Mouse (Mus musculus): ENCODE results near the gene Myo16. TPM values are rescaled to one million over a fixed set of nuclear protein-coding genes. Genes with fewer than 3 reads are reported as not detected.

The Myo16 gene
- polyA plus RNA-seq, 1 experiment from 2014 or later = 0.25 TPM

GRCm38 (mm10) chr8:10415885-10416284, 262.2 kb downstream of the Myo16 start:
- no peak overlapping the region for H3K4me3 ChIP-seq (ENCODE audit: low read length)
- no peaks in the 10 kb centered on the region for H3K4me1 ChIP-seq (ENCODE audit: insufficient read depth, low read length)
- WGBS = 80% methylated on average over 9 of the region's 9 CpGs
- H3K36me3 ChIP-seq (ENCODE audit: insufficient read depth, low read length) = no peaks in the 10 kb centered on the region
- no peaks in the 10 kb centered on the region for H3K9me3 ChIP-seq (ENCODE audit: low read length)
- H3K27ac ChIP-seq (ENCODE audit: low read length) = no peak overlapping the region
- H3K27me3 ChIP-seq (ENCODE audit: insufficient read depth, low read length) = no peaks in the 10 kb centered on the region
- no peak for ATAC-seq (ENCODE audit: low FRiP score, low TSS enrichment)
- no peak overlapping the region for H3K9ac ChIP-seq (replicated peaks; ENCODE audit: low read length)
- no peak overlapping the region for H3K4me2 ChIP-seq (replicated peaks; ENCODE audit: low read depth, low read length)

- ATAC-seq (ENCODE audit: low FRiP score, low TSS enrichment) = no peak
- no peaks in the 10 kb centered on the region for H3K4me1 ChIP-seq (ENCODE audit: insufficient read depth, low read length)
These were observed 263.1 kb downstream of the Myo16 start for GRCm38 (mm10) chr8:10416806-10417205.

GRCm38 (mm10) chr8:10417281-10417680, 263.6 kb downstream of the Myo16 start:
- Histone ChIP-seq H3K9me3 (ENCODE audit: low read length) (no peaks in the 10 kb centered on the region), H3K4me2 (replicated peaks; ENCODE audit: low read depth, low read length) (no peak overlapping the region), H3K36me3 (ENCODE audit: insufficient read depth, low read length) (no peaks in the 10 kb centered on the region), H3K27me3 (ENCODE audit: insufficient read depth, low read length) (no peaks in the 10 kb centered on the region), H3K27ac (ENCODE audit: low read length) (no peak overlapping the region), H3K9ac (replicated peaks; ENCODE audit: low read length) (no peak overlapping the region), H3K4me1 (ENCODE audit: insufficient read depth, low read length) (no peaks in the 10 kb centered on the region), H3K4me3 (ENCODE audit: low read length) (no peak overlapping the region)
- ATAC-seq (ENCODE audit: low FRiP score, low TSS enrichment) = no peak
- 84% methylated on average over 6 of the region's 6 CpGs for WGBS

More at GRCm38 (mm10) chr8:10416806-10417205, 263.1 kb downstream of the Myo16 start:
- Histone ChIP-seq H3K9me3 (ENCODE audit: low read length) (no peaks in the 10 kb centered on the region), H3K27ac (ENCODE audit: low read length) (no peak overlapping the region), H3K4me2 (replicated peaks; ENCODE audit: low read depth, low read length) (no peak overlapping the region), H3K36me3 (ENCODE audit: insufficient read depth, low read length) (no peaks in the 10 kb centered on the region), H3K4me3 (ENCODE audit: low read length) (no peak overlapping the region), H3K27me3 (ENCODE audit: insufficient read depth, low read length) (no peaks in the 10 kb centered on the region), H3K9ac (replicated peaks; ENCODE audit: low read length) (no peak overlapping the region)
- 63% methylated on average over 12 of the region's 12 CpGs for WGBS

- Histone ChIP-seq H3K36me3 (ENCODE audit: insufficient read depth, low read length) (no peaks in the 10 kb centered on the region), H3K27ac (ENCODE audit: low read length) (no peak overlapping the region), H3K4me2 (replicated peaks; ENCODE audit: low read depth, low read length) (no peak overlapping the region), H3K4me3 (ENCODE audit: low read length) (no peak overlapping the region), H3K9ac (replicated peaks; ENCODE audit: low read length) (no peak overlapping the region), H3K4me1 (ENCODE audit: insufficient read depth, low read length) (no peaks in the 10 kb centered on the region), H3K27me3 (ENCODE audit: insufficient read depth, low read length) (no peaks in the 10 kb centered on the region), H3K9me3 (ENCODE audit: low read length) (no peaks in the 10 kb centered on the region)
- ATAC-seq (ENCODE audit: low FRiP score, low TSS enrichment) = no peak
- 94% methylated on average over 8 of the region's 8 CpGs for WGBS
These were observed 264.3 kb downstream of the Myo16 start for GRCm38 (mm10) chr8:10418013-10418412.

- Histone ChIP-seq H3K4me2 (replicated peaks; ENCODE audit: low read depth, low read length) (no peak overlapping the region), H3K9me3 (ENCODE audit: low read length) (no peaks in the 10 kb centered on the region), H3K4me1 (ENCODE audit: insufficient read depth, low read length) (no peaks in the 10 kb centered on the region), H3K27ac (ENCODE audit: low read length) (no peak overlapping the region), H3K36me3 (ENCODE audit: insufficient read depth, low read length) (no peaks in the 10 kb centered on the region), H3K4me3 (ENCODE audit: low read length) (no peak overlapping the region), H3K9ac (replicated peaks; ENCODE audit: low read length) (no peak overlapping the region), H3K27me3 (ENCODE audit: insufficient read depth, low read length) (no peaks in the 10 kb centered on the region)
- WGBS = 80% methylated on average over 7 of the region's 7 CpGs
- ATAC-seq (ENCODE audit: low FRiP score, low TSS enrichment) = no peak
These were observed 265.3 kb downstream of the Myo16 start for GRCm38 (mm10) chr8:10418971-10419370.

- Histone ChIP-seq H3K27ac (ENCODE audit: low read length) (no peak overlapping the region), H3K4me1 (ENCODE audit: insufficient read depth, low read length) (no peaks in the 10 kb centered on the region), H3K36me3 (ENCODE audit: insufficient read depth, low read length) (no peaks in the 10 kb centered on the region), H3K4me3 (ENCODE audit: low read length) (no peak overlapping the region), H3K27me3 (ENCODE audit: insufficient read depth, low read length) (no peaks in the 10 kb centered on the region), H3K9me3 (ENCODE audit: low read length) (no peaks in the 10 kb centered on the region), H3K4me2 (replicated peaks; ENCODE audit: low read depth, low read length) (no peak overlapping the region), H3K9ac (replicated peaks; ENCODE audit: low read length) (no peak overlapping the region)
- no peak for ATAC-seq (ENCODE audit: low FRiP score, low TSS enrichment)
- 64% methylated on average over 4 of the region's 4 CpGs for WGBS
These were observed 266.0 kb downstream of the Myo16 start for GRCm38 (mm10) chr8:10419726-10420125.

GRCm38 (mm10) chr8:10420551-10420950, 266.8 kb downstream of the Myo16 start:
- Histone ChIP-seq H3K4me1 (ENCODE audit: insufficient read depth, low read length) (no peaks in the 10 kb centered on the region), H3K4me2 (replicated peaks; ENCODE audit: low read depth, low read length) (no peak overlapping the region), H3K27ac (ENCODE audit: low read length) (no peak overlapping the region), H3K9ac (replicated peaks; ENCODE audit: low read length) (no peak overlapping the region), H3K9me3 (ENCODE audit: low read length) (no peaks in the 10 kb centered on the region), H3K4me3 (ENCODE audit: low read length) (no peak overlapping the region), H3K27me3 (ENCODE audit: insufficient read depth, low read length) (no peaks in the 10 kb centered on the region), H3K36me3 (ENCODE audit: insufficient read depth, low read length) (no peaks in the 10 kb centered on the region)
- WGBS = 81% methylated on average over 6 of the region's 6 CpGs
- no peak for ATAC-seq (ENCODE audit: low FRiP score, low TSS enrichment)

GRCm38 (mm10) chr8:10421516-10422090, 267.9 kb downstream of the Myo16 start:
- Histone ChIP-seq H3K4me2 (replicated peaks; ENCODE audit: low read depth, low read length) (no peak overlapping the region), H3K9me3 (ENCODE audit: low read length) (no peaks in the 10 kb centered on the region), H3K4me1 (ENCODE audit: insufficient read depth, low read length) (no peaks in the 10 kb centered on the region), H3K4me3 (ENCODE audit: low read length) (no peak overlapping the region), H3K27ac (ENCODE audit: low read length) (no peak overlapping the region), H3K36me3 (ENCODE audit: insufficient read depth, low read length) (no peaks in the 10 kb centered on the region), H3K27me3 (ENCODE audit: insufficient read depth, low read length) (no peaks in the 10 kb centered on the region), H3K9ac (replicated peaks; ENCODE audit: low read length) (no peak overlapping the region)
- WGBS = 94% methylated on average over 9 of the region's 9 CpGs
- ATAC-seq (ENCODE audit: low FRiP score, low TSS enrichment) = no peak

GRCm38 (mm10) chr8:10435492-10435891, 281.8 kb downstream of the Myo16 start:
- Histone ChIP-seq H3K27me3 (ENCODE audit: insufficient read depth, low read length) (no peaks in the 10 kb centered on the region), H3K4me2 (replicated peaks; ENCODE audit: low read depth, low read length) (no peak overlapping the region), H3K9me3 (ENCODE audit: low read length) (no peaks in the 10 kb centered on the region), H3K36me3 (ENCODE audit: insufficient read depth, low read length) (no peaks in the 10 kb centered on the region), H3K4me1 (ENCODE audit: insufficient read depth, low read length) (peaks cover 3% of the 10 kb centered on the region), H3K4me3 (ENCODE audit: low read length) (no peak overlapping the region), H3K27ac (ENCODE audit: low read length) (no peak overlapping the region), H3K9ac (replicated peaks; ENCODE audit: low read length) (no peak overlapping the region)
- ATAC-seq (ENCODE audit: low FRiP score, low TSS enrichment) = no peak
- 91% methylated on average over 8 of the region's 8 CpGs for WGBS

- Histone ChIP-seq H3K9me3 (ENCODE audit: low read length) (no peaks in the 10 kb centered on the region), H3K9ac (replicated peaks; ENCODE audit: low read length) (no peak overlapping the region), H3K4me3 (ENCODE audit: low read length) (no peak overlapping the region), H3K27ac (ENCODE audit: low read length) (no peak overlapping the region), H3K36me3 (ENCODE audit: insufficient read depth, low read length) (no peaks in the 10 kb centered on the region), H3K4me2 (replicated peaks; ENCODE audit: low read depth, low read length) (no peak overlapping the region), H3K27me3 (ENCODE audit: insufficient read depth, low read length) (no peaks in the 10 kb centered on the region), H3K4me1 (ENCODE audit: insufficient read depth, low read length) (peaks cover 3% of the 10 kb centered on the region)
- WGBS = 17% methylated on average over 11 of the region's 11 CpGs
- peak; percentile 4; the same call in 1 of the 2 replicates for ATAC-seq (ENCODE audit: low FRiP score, low TSS enrichment)
These were observed 285.1 kb downstream of the Myo16 start for GRCm38 (mm10) chr8:10438772-10439171.
